Mouse (Mus musculus): ENCODE measurements around the gene Ccdc24. TPM values are rescaled to one million over a fixed set of nuclear protein-coding genes. Genes with fewer than 3 reads are reported as not detected.
A peak's percentile ranks its signal among the peaks of the same experiment; 100 is the strongest.

Gene Ccdc24
- polyA plus RNA-seq, 1 experiment = 0.07 TPM

GRCm38 (mm10) chr4:117896031-117896430 is 23.7 kb upstream of the Ccdc24 start:
- no peaks in the 10 kb centered on the region for H3K9me3 ChIP-seq (ENCODE audit: control insufficient read depth, low read length)
- peaks cover 77% of the 10 kb centered on the region for H3K36me3 ChIP-seq (ENCODE audit: control insufficient read depth)
- H3K27me3 ChIP-seq (ENCODE audit: control insufficient read depth) = no peaks in the 10 kb centered on the region
- H3K4me3 ChIP-seq (replicated peaks) = no peak overlapping the region
- no peak for TF ChIP-seq GATA1 (IDR thresholded peaks at IDR 0.05; ENCODE audit: low read length)
- TF ChIP-seq TAL1 (IDR thresholded peaks at IDR 0.05; ENCODE audit: low read length) = no peak
- H3K4me1 ChIP-seq (ENCODE audit: control insufficient read depth) = peaks cover 19% of the 10 kb centered on the region

- Histone ChIP-seq H3K4me1 (ENCODE audit: control insufficient read depth) (peaks cover 26% of the 10 kb centered on the region), H3K27me3 (ENCODE audit: control insufficient read depth) (no peaks in the 10 kb centered on the region), H3K36me3 (ENCODE audit: control insufficient read depth) (peaks cover 75% of the 10 kb centered on the region), H3K4me3 (replicated peaks) (no peak overlapping the region), H3K9me3 (ENCODE audit: control insufficient read depth, low read length) (no peaks in the 10 kb centered on the region)
- TF ChIP-seq GATA1 (IDR thresholded peaks at IDR 0.05; ENCODE audit: low read length) (no peak), TAL1 (IDR thresholded peaks at IDR 0.05; ENCODE audit: low read length) (no peak)
Observed at GRCm38 (mm10) chr4:117895339-117895738, 23.0 kb upstream of the Ccdc24 start.

GRCm38 (mm10) chr4:117894601-117895000 is 22.2 kb upstream of the Ccdc24 start:
- no peaks in the 10 kb centered on the region for H3K9me3 ChIP-seq (ENCODE audit: control insufficient read depth, low read length)
- H3K4me1 ChIP-seq (ENCODE audit: control insufficient read depth) = peaks cover 31% of the 10 kb centered on the region
- H3K27me3 ChIP-seq (ENCODE audit: control insufficient read depth) = no peaks in the 10 kb centered on the region
- no peak for TF ChIP-seq GATA1 (IDR thresholded peaks at IDR 0.05; ENCODE audit: low read length)
- no peak for TF ChIP-seq TAL1 (IDR thresholded peaks at IDR 0.05; ENCODE audit: low read length)
- no peak overlapping the region for H3K4me3 ChIP-seq (replicated peaks)
- peaks cover 75% of the 10 kb centered on the region for H3K36me3 ChIP-seq (ENCODE audit: control insufficient read depth)

GRCm38 (mm10) chr4:117893376-117893775 is 21.0 kb upstream of the Ccdc24 start:
- Histone ChIP-seq H3K27me3 (ENCODE audit: control insufficient read depth) (no peaks in the 10 kb centered on the region), H3K9me3 (ENCODE audit: control insufficient read depth, low read length) (no peaks in the 10 kb centered on the region), H3K4me3 (replicated peaks) (no peak overlapping the region), H3K4me1 (ENCODE audit: control insufficient read depth) (peaks cover 34% of the 10 kb centered on the region), H3K36me3 (ENCODE audit: control insufficient read depth) (peaks cover 71% of the 10 kb centered on the region)
- TF ChIP-seq GATA1 (IDR thresholded peaks at IDR 0.05; ENCODE audit: low read length) (no peak), TAL1 (IDR thresholded peaks at IDR 0.05; ENCODE audit: low read length) (no peak)

- TF ChIP-seq TAL1 (IDR thresholded peaks at IDR 0.05; ENCODE audit: low read length) (no peak), GATA1 (IDR thresholded peaks at IDR 0.05; ENCODE audit: low read length) (no peak)
- peaks cover 57% of the 10 kb centered on the region for H3K36me3 ChIP-seq (ENCODE audit: control insufficient read depth)
- no peaks in the 10 kb centered on the region for H3K27me3 ChIP-seq (ENCODE audit: control insufficient read depth)
Observed at GRCm38 (mm10) chr4:117891738-117892161, 19.4 kb upstream of the Ccdc24 start, which contains the start of gene Dph2. TSS of gene Dph2 (minus strand) at chr4:117892032.

GRCm38 (mm10) chr4:117890750-117891149 is 18.4 kb upstream of the Ccdc24 start:
- peaks cover 50% of the 10 kb centered on the region for H3K4me1 ChIP-seq (ENCODE audit: control insufficient read depth)
- peak overlapping the region; percentile 65 for H3K4me3 ChIP-seq (replicated peaks)
- TF ChIP-seq TAL1 (IDR thresholded peaks at IDR 0.05; ENCODE audit: low read length) (no peak), GATA1 (IDR thresholded peaks at IDR 0.05; ENCODE audit: low read length) (no peak)
- peaks cover 54% of the 10 kb centered on the region for H3K36me3 ChIP-seq (ENCODE audit: control insufficient read depth)
- no peaks in the 10 kb centered on the region for H3K9me3 ChIP-seq (ENCODE audit: control insufficient read depth, low read length)
- H3K27me3 ChIP-seq (ENCODE audit: control insufficient read depth) = no peaks in the 10 kb centered on the region

More at GRCm38 (mm10) chr4:117891738-117892161, 19.4 kb upstream of the Ccdc24 start, which contains the start of gene Dph2:
- H3K9me3 ChIP-seq (ENCODE audit: control insufficient read depth, low read length) = no peaks in the 10 kb centered on the region
- peak within 1 kb of the TSS; percentile 65 for H3K4me3 ChIP-seq (replicated peaks)
- H3K4me1 ChIP-seq (ENCODE audit: control insufficient read depth) = peaks cover 43% of the 10 kb centered on the region

GRCm38 (mm10) chr4:117890031-117890430 is 17.7 kb upstream of the Ccdc24 start:
- TF ChIP-seq TAL1 (IDR thresholded peaks at IDR 0.05; ENCODE audit: low read length) (no peak), GATA1 (IDR thresholded peaks at IDR 0.05; ENCODE audit: low read length) (no peak)
- Histone ChIP-seq H3K9me3 (ENCODE audit: control insufficient read depth, low read length) (no peaks in the 10 kb centered on the region), H3K4me3 (replicated peaks) (peak overlapping the region; percentile 4), H3K27me3 (ENCODE audit: control insufficient read depth) (no peaks in the 10 kb centered on the region), H3K36me3 (ENCODE audit: control insufficient read depth) (peaks cover 54% of the 10 kb centered on the region), H3K4me1 (ENCODE audit: control insufficient read depth) (peaks cover 58% of the 10 kb centered on the region)

GRCm38 (mm10) chr4:117889471-117889870 is 17.1 kb upstream of the Ccdc24 start:
- Histone ChIP-seq H3K36me3 (ENCODE audit: control insufficient read depth) (peaks cover 54% of the 10 kb centered on the region), H3K4me3 (replicated peaks) (no peak overlapping the region), H3K27me3 (ENCODE audit: control insufficient read depth) (no peaks in the 10 kb centered on the region; the same call in 1 of the 2 replicates), H3K4me1 (ENCODE audit: control insufficient read depth) (peaks cover 63% of the 10 kb centered on the region), H3K9me3 (ENCODE audit: control insufficient read depth, low read length) (no peaks in the 10 kb centered on the region)
- TF ChIP-seq TAL1 (IDR thresholded peaks at IDR 0.05; ENCODE audit: low read length) = no peak
- TF ChIP-seq GATA1 (IDR thresholded peaks at IDR 0.05; ENCODE audit: low read length) = no peak

GRCm38 (mm10) chr4:117887920-117888319 is 15.6 kb upstream of the Ccdc24 start:
- Histone ChIP-seq H3K27me3 (ENCODE audit: control insufficient read depth) (peaks cover 15% of the 10 kb centered on the region), H3K4me3 (replicated peaks) (peak overlapping the region; percentile 92), H3K9me3 (ENCODE audit: control insufficient read depth, low read length) (no peaks in the 10 kb centered on the region), H3K36me3 (ENCODE audit: control insufficient read depth) (peaks cover 52% of the 10 kb centered on the region), H3K4me1 (ENCODE audit: control insufficient read depth) (peaks cover 74% of the 10 kb centered on the region)
- TF ChIP-seq GATA1 (IDR thresholded peaks at IDR 0.05; ENCODE audit: low read length) (no peak), TAL1 (IDR thresholded peaks at IDR 0.05; ENCODE audit: low read length) (no peak)

GRCm38 (mm10) chr4:117887133-117887532 is 14.8 kb upstream of the Ccdc24 start, which contains the start of gene Atp6v0b:
TSS of gene Atp6v0b (minus strand) at chr4:117887333.
- peaks cover 23% of the 10 kb centered on the region for H3K27me3 ChIP-seq (ENCODE audit: control insufficient read depth)
- H3K4me3 ChIP-seq (replicated peaks) = peak within 1 kb of the TSS; percentile 92
- H3K36me3 ChIP-seq (ENCODE audit: control insufficient read depth) = peaks cover 52% of the 10 kb centered on the region
- TF ChIP-seq GATA1 (IDR thresholded peaks at IDR 0.05; ENCODE audit: low read length) (no peak), TAL1 (IDR thresholded peaks at IDR 0.05; ENCODE audit: low read length) (no peak)
- no peaks in the 10 kb centered on the region for H3K9me3 ChIP-seq (ENCODE audit: control insufficient read depth, low read length)
- H3K4me1 ChIP-seq (ENCODE audit: control insufficient read depth) = peaks cover 73% of the 10 kb centered on the region

Data from erythroblast, embryonic 14.5 days (primary cell).